Mouse (Mus musculus) thymus, postnatal 4 days (tissue): ENCODE results near the gene Clip3.
A peak's percentile ranks its signal among the peaks of the same experiment; 100 is the strongest.

Source experiments
- DNase-seq: peaks from one replicate; pipeline ENCODE4 v3.0.0; 2021

The Clip3 gene

DNA sequence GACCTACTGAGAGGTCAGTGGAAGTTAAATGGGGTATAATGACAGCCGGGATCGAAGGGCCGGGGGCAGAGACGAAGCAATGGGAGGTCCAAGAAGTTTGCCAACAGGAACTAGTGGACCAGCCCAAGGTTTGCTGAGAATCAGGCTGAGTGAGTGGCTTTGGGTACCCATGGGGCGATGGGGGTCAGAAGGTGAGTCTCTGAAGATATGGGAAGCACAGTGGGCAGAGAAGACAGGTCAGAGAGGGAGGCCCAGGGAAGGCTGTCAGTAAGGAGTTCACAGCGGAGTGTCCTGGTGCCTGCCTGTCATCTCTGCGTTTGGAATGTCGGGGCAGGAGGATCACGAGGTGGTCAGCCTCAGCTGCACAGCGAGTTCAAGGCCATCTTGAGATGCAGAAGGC is 36.9 kb downstream of the Clip3 start:
- DNase-seq = no peak

GRCm38 (mm10) chr7:30331887-30332286 is 40.4 kb downstream of the Clip3 start:
- peak; percentile 79 for DNase-seq

DNA sequence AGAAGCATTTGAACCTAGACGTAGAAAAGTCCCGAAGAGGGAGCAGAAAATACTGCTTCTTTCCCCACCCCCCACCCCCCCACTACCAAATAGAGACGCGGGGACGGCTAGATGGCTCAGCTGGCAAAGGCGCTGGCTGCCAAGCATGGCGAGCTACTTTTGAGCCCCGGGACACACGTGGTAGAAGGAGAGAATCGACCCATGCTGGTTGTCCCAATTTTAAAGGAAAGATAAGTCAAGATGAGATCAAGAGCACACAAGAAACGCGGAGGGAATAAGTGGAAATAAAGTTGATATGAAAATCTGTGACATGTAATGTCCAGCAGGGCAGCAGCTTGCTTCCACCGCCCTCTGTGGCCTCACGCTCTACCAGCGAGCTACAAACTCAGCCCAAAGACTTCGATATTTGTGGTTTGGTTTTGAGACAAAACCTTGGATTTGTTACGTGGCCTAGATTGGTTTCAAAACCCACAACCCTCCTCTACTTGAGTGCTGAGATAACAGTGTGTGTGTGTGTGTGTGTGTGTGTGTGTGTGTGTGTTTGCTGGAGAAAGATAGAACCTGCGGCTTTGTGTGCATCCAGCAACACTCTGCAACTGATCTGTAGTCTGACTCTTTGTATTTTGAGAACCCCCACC is 41.2 kb downstream of the Clip3 start:
- DNase-seq = no peak

DNA sequence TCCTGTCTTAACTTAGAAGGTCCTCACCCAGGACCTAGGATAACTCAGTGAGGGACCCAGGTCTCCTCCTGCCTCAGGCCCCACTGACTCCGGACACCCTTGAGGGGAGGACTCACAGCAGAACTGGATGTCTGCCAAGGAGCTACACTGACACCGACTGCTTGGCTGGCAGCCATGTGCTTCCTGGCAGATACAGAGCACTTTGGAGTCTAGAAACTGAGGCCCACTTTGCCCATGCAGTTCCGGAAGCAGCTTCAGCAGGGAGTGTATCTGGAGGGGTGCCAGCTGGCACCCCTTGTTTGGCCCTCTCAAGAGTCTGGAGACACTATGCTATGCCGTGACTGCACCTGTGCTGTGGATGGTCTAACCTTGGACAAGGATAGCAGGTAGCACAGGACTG is 41.9 kb downstream of the Clip3 start:
- DNase-seq = peak; percentile 34

DNA sequence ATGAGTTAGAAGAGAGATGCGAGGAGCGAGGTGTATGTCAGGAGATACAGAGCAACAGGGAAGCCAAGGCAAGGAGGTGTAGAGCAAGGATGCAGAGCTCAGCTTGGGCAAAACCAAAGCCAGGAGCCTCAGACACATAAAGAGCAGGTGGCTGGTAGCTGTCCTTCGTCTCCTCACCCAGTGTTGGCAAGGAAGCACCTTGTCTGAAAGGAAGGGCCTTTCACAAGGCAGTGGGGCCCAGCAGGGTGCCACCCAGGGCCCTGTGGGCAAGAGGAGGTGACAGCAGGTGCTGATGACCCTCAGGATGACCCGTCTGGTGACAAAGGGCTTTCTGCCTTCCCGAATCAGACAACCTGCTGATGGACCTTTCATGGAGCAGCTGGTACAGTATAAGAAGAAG is 43.0 kb downstream of the Clip3 start:
- DNase-seq = no peak

- DNase-seq = no peak
Observed at GRCm38 (mm10) chr7:30335688-30336087, 44.2 kb downstream of the Clip3 start.

DNA sequence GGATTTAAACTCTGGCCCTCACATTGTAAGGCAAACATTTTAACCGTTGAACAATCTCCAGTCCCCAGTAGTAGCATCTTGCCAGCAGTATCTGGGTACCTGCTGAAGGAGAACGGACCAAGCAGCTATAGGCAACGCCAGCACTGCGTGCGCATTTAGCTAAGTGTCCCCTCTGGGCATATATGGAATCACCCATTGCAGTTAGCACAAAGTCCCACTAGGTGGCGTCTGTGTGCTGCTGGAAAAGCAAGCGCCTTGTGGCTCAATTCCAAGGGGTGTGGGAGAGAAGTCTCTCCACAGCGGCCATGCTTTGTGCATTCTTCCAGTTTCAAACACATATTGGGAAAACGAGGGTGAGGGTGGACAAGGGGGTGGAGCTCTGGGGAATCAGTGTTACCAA is 44.9 kb downstream of the Clip3 start:
- peak; percentile 81 for DNase-seq

GRCm38 (mm10) chr7:30339432-30340109 is 48.0 kb downstream of the Clip3 start:
- no peak for DNase-seq

- peak; percentile 89 for DNase-seq
Observed at GRCm38 (mm10) chr7:30346635-30347379, 55.3 kb downstream of the Clip3 start.

- DNase-seq = peak; percentile 81
Observed at GRCm38 (mm10) chr7:30347828-30348227, 56.3 kb downstream of the Clip3 start.

GRCm38 (mm10) chr7:30353279-30353822 is 61.8 kb downstream of the Clip3 start:
- DNase-seq = peak; percentile 76

- DNase-seq = no peak
Observed at GRCm38 (mm10) chr7:30354059-30354458, 62.5 kb downstream of the Clip3 start.
